Mouse (Mus musculus) neural tube, embryonic 13.5 days (tissue): ENCODE data around the gene Dnajc16. TPM values are rescaled to one million over a fixed set of nuclear protein-coding genes. Genes with fewer than 3 reads are reported as not detected.

Experiments
- ATAC-seq: fragments of 200-750 bp; cut with Nextera tagmentation; 2 replicates; pipeline ENCODE4 v1.8.0; 2017; ENCODE audit warnings: low read depth, mild to moderate bottlenecking, moderate TSS enrichment, moderate library complexity
- H3K27ac ChIP-seq: fragments of 300-500 bp; sonication (generic); replicated peaks from 2 replicates; pipeline ENCODE4 v1.5.1; 2015; ENCODE audit warnings: moderate library complexity, mild to moderate bottlenecking, inconsistent platforms
- H3K27me3 ChIP-seq: fragments of 300-500 bp; sonication (generic); 2 replicates; pipeline ENCODE4 v1.6.1; 2015; ENCODE audit warnings: mild to moderate bottlenecking, inconsistent platforms
- H3K36me3 ChIP-seq: fragments of 300-500 bp; sonication (generic); 2 replicates; pipeline ENCODE4 v1.6.1; 2015; ENCODE audit warnings: mild to moderate bottlenecking, inconsistent platforms
- H3K4me1 ChIP-seq: fragments of 300-500 bp; sonication (generic); replicated peaks from 2 replicates; pipeline ENCODE4 v1.6.1; 2015; ENCODE audit warnings: inconsistent platforms
- H3K4me2 ChIP-seq: fragments of 300-500 bp; sonication (generic); 2 replicates; pipeline ENCODE4 v1.6.1; 2015; ENCODE audit warnings: inconsistent platforms, mild to moderate bottlenecking, moderate library complexity
- H3K4me3 ChIP-seq: fragments of 300-500 bp; sonication (generic); 2 replicates; pipeline ENCODE4 v1.5.1; 2015; ENCODE audit warnings: mild to moderate bottlenecking, inconsistent platforms
- H3K9ac ChIP-seq: fragments of 300-500 bp; sonication (generic); 2 replicates; pipeline ENCODE4 v1.6.1; 2015; ENCODE audit warnings: moderate library complexity, mild to moderate bottlenecking, inconsistent platforms
- H3K9me3 ChIP-seq: fragments of 300-500 bp; sonication (generic); 2 replicates; pipeline ENCODE4 v1.6.1; 2016; ENCODE audit warnings: inconsistent platforms
- WGBS: fragments of 180-500 bp; shearing (Covaris S2); methylation state at CpG from one replicate; pipeline ENCODE4 v1.1.7; 2015; 5-methylcytosine and 5-hydroxymethylcytosine counted together
- polyA plus RNA-seq: library from polyadenylated mRNA; unstranded; fragments of >200 nt; fragmentation: Nextera tagmentation; extraction: Ambion mirVana; gene quantifications from 2 replicates; pipeline ENCODE4 v1.2.1, GENCODE M21; 2015

Gene Dnajc16
- 6.0 and 6.6 TPM in 2 replicates for polyA plus RNA-seq

GRCm38 (mm10) chr4:141790524-141790990 lies at the start of gene Dnajc16:
Gene Dnajc16 (minus strand): TSS chr4:141790931.
- WGBS: under 1% methylated on average over 42 of the region's 42 CpGs
- peak within 1 kb of the TSS; percentile 76 for H3K4me2 ChIP-seq

GRCm38 (mm10) chr4:141834536-141835095 lies 43.9 kb upstream of the Dnajc16 start:
- Histone ChIP-seq H3K27ac (no peak overlapping the region), H3K27me3 (no peaks in the 10 kb centered on the region), H3K36me3 (no peaks in the 10 kb centered on the region), H3K4me2 (no peak overlapping the region), H3K9ac (no peak overlapping the region), H3K9me3 (no peaks in the 10 kb centered on the region), H3K4me3 (no peak overlapping the region), H3K4me1 (no peaks in the 10 kb centered on the region)
- 76% methylated on average over 5 of the region's 5 CpGs for WGBS
- no peak for ATAC-seq

More at GRCm38 (mm10) chr4:141790524-141790990, at the start of gene Dnajc16:
- peaks cover 20% of the 10 kb centered on the region; the same call in 1 of the 2 replicates for H3K36me3 ChIP-seq
- ATAC-seq: peak; percentile 90
- H3K27ac ChIP-seq: peak within 1 kb of the TSS; percentile 80
- peaks cover 44% of the 10 kb centered on the region for H3K4me1 ChIP-seq
- H3K9ac ChIP-seq: peak within 1 kb of the TSS; percentile 95
- H3K4me3 ChIP-seq: peak within 1 kb of the TSS; percentile 89
- H3K9me3 ChIP-seq: no peaks in the 10 kb centered on the region
- no peaks in the 10 kb centered on the region for H3K27me3 ChIP-seq

- H3K4me3 ChIP-seq: no peak overlapping the region
- no peak for ATAC-seq
- no peaks in the 10 kb centered on the region for H3K27me3 ChIP-seq
- H3K9ac ChIP-seq: no peak overlapping the region
- no peaks in the 10 kb centered on the region for H3K9me3 ChIP-seq
- no peak overlapping the region for H3K27ac ChIP-seq
- 73% methylated on average over 1 of the region's 1 CpGs for WGBS
- H3K4me1 ChIP-seq: no peaks in the 10 kb centered on the region
- H3K36me3 ChIP-seq: no peaks in the 10 kb centered on the region
- H3K4me2 ChIP-seq: no peak overlapping the region
Measured at GRCm38 (mm10) chr4:141833911-141834310, 43.2 kb upstream of the Dnajc16 start.

GRCm38 (mm10) chr4:141831361-141831760 lies 40.6 kb upstream of the Dnajc16 start:
- no peak overlapping the region for H3K4me2 ChIP-seq
- no peak overlapping the region for H3K27ac ChIP-seq
- 81% methylated on average over 7 of the region's 7 CpGs for WGBS
- H3K27me3 ChIP-seq: no peaks in the 10 kb centered on the region
- no peak overlapping the region for H3K4me3 ChIP-seq
- H3K36me3 ChIP-seq: no peaks in the 10 kb centered on the region
- H3K4me1 ChIP-seq: no peaks in the 10 kb centered on the region
- H3K9ac ChIP-seq: no peak overlapping the region
- no peaks in the 10 kb centered on the region for H3K9me3 ChIP-seq
- no peak for ATAC-seq

- H3K36me3 ChIP-seq: no peaks in the 10 kb centered on the region
- H3K9ac ChIP-seq: no peak overlapping the region
- H3K9me3 ChIP-seq: no peaks in the 10 kb centered on the region
- H3K27ac ChIP-seq: no peak overlapping the region
- H3K4me1 ChIP-seq: no peaks in the 10 kb centered on the region
- H3K27me3 ChIP-seq: no peaks in the 10 kb centered on the region
- 62% methylated on average over 11 of the region's 11 CpGs for WGBS
- no peak overlapping the region for H3K4me3 ChIP-seq
- no peak overlapping the region for H3K4me2 ChIP-seq
- no peak for ATAC-seq
Measured at GRCm38 (mm10) chr4:141830381-141830780, 39.6 kb upstream of the Dnajc16 start.

GRCm38 (mm10) chr4:141828177-141828576 lies 37.4 kb upstream of the Dnajc16 start:
- Histone ChIP-seq H3K27me3 (no peaks in the 10 kb centered on the region), H3K4me3 (no peak overlapping the region), H3K4me1 (no peaks in the 10 kb centered on the region), H3K27ac (no peak overlapping the region), H3K9ac (no peak overlapping the region), H3K36me3 (no peaks in the 10 kb centered on the region), H3K9me3 (no peaks in the 10 kb centered on the region), H3K4me2 (no peak overlapping the region)
- no peak for ATAC-seq
- 80% methylated on average over 4 of the region's 4 CpGs for WGBS

- Histone ChIP-seq H3K4me1 (no peaks in the 10 kb centered on the region), H3K4me3 (no peak overlapping the region), H3K27ac (no peak overlapping the region), H3K9me3 (no peaks in the 10 kb centered on the region), H3K4me2 (no peak overlapping the region), H3K9ac (no peak overlapping the region), H3K36me3 (no peaks in the 10 kb centered on the region), H3K27me3 (no peaks in the 10 kb centered on the region)
- WGBS: 89% methylated on average over 2 of the region's 2 CpGs
- no peak for ATAC-seq
Measured at GRCm38 (mm10) chr4:141827401-141827800, 36.7 kb upstream of the Dnajc16 start.

- Histone ChIP-seq H3K9me3 (no peaks in the 10 kb centered on the region), H3K9ac (no peak within 1 kb of the TSS), H3K4me3 (no peak within 1 kb of the TSS), H3K27me3 (no peaks in the 10 kb centered on the region), H3K4me2 (no peak within 1 kb of the TSS), H3K27ac (no peak within 1 kb of the TSS), H3K36me3 (no peaks in the 10 kb centered on the region), H3K4me1 (no peaks in the 10 kb centered on the region)
- WGBS: 63% methylated on average over 5 of the region's 5 CpGs
- no peak for ATAC-seq
Measured at GRCm38 (mm10) chr4:141826060-141826459, 35.3 kb upstream of the Dnajc16 start, which contains the start of gene Cela2a. Gene Cela2a (minus strand): TSS chr4:141826160.

GRCm38 (mm10) chr4:141822979-141823378 lies 32.2 kb upstream of the Dnajc16 start:
- no peak for ATAC-seq

GRCm38 (mm10) chr4:141822089-141822488 lies 31.4 kb upstream of the Dnajc16 start:
- H3K27me3 ChIP-seq: no peaks in the 10 kb centered on the region
- no peaks in the 10 kb centered on the region for H3K9me3 ChIP-seq
- H3K4me1 ChIP-seq: no peaks in the 10 kb centered on the region
- H3K9ac ChIP-seq: no peak overlapping the region
- WGBS: 76% methylated on average over 10 of the region's 10 CpGs
- H3K27ac ChIP-seq: no peak overlapping the region
- H3K4me3 ChIP-seq: no peak overlapping the region
- H3K4me2 ChIP-seq: no peak overlapping the region
- no peaks in the 10 kb centered on the region for H3K36me3 ChIP-seq
- no peak for ATAC-seq

More at GRCm38 (mm10) chr4:141822979-141823378, 32.2 kb upstream of the Dnajc16 start:
- Histone ChIP-seq H3K27me3 (no peaks in the 10 kb centered on the region), H3K4me3 (no peak overlapping the region), H3K36me3 (no peaks in the 10 kb centered on the region), H3K4me2 (no peak overlapping the region), H3K27ac (no peak overlapping the region), H3K4me1 (no peaks in the 10 kb centered on the region), H3K9me3 (no peaks in the 10 kb centered on the region), H3K9ac (no peak overlapping the region)
- WGBS: 69% methylated on average over 3 of the region's 3 CpGs

- H3K9me3 ChIP-seq: no peaks in the 10 kb centered on the region
- peaks cover 2% of the 10 kb centered on the region for H3K4me1 ChIP-seq
- no peaks in the 10 kb centered on the region for H3K27me3 ChIP-seq
- H3K36me3 ChIP-seq: peaks cover 2% of the 10 kb centered on the region; the same call in 1 of the 2 replicates
- no peak for ATAC-seq
- WGBS: 79% methylated on average over 3 of the region's 3 CpGs
- no peak overlapping the region for H3K9ac ChIP-seq
- H3K4me3 ChIP-seq: no peak overlapping the region
- no peak overlapping the region for H3K4me2 ChIP-seq
- no peak overlapping the region for H3K27ac ChIP-seq
Measured at GRCm38 (mm10) chr4:141821178-141821577, 30.4 kb upstream of the Dnajc16 start.

GRCm38 (mm10) chr4:141819316-141819715 lies 28.6 kb upstream of the Dnajc16 start:
- WGBS: 97% methylated on average over 7 of the region's 7 CpGs
- Histone ChIP-seq H3K36me3 (peaks cover 18% of the 10 kb centered on the region; the same call in 1 of the 2 replicates), H3K27ac (no peak overlapping the region), H3K9ac (no peak overlapping the region), H3K27me3 (no peaks in the 10 kb centered on the region), H3K9me3 (no peaks in the 10 kb centered on the region), H3K4me1 (peaks cover 5% of the 10 kb centered on the region), H3K4me2 (no peak overlapping the region), H3K4me3 (no peak overlapping the region)
- ATAC-seq: no peak

GRCm38 (mm10) chr4:141818861-141819260 lies 28.1 kb upstream of the Dnajc16 start:
- no peak for ATAC-seq
- no peak overlapping the region for H3K27ac ChIP-seq
- H3K4me3 ChIP-seq: no peak overlapping the region
- no peaks in the 10 kb centered on the region for H3K27me3 ChIP-seq
- peaks cover 22% of the 10 kb centered on the region for H3K36me3 ChIP-seq
- no peak overlapping the region for H3K4me2 ChIP-seq
- peaks cover 5% of the 10 kb centered on the region for H3K4me1 ChIP-seq
- WGBS: 86% methylated on average over 13 of the region's 13 CpGs
- H3K9ac ChIP-seq: no peak overlapping the region
- no peaks in the 10 kb centered on the region for H3K9me3 ChIP-seq
